Mouse (Mus musculus) liver, postnatal 0 days (tissue): Measurements from ENCODE around the gene Dstn. TPM values are rescaled to one million over a fixed set of nuclear protein-coding genes. Genes with fewer than 3 reads are reported as not detected.

ENCODE experiments used
- ATAC-seq: fragments of 200-750 bp; cut with Nextera tagmentation; 2 replicates; pipeline ENCODE4 v1.8.0; 2017; ENCODE audit warnings: mild to moderate bottlenecking, moderate library complexity
- DNase-seq: peaks from one replicate; pipeline ENCODE4 v3.0.0-alpha.2; 2016
- H3K27ac ChIP-seq: fragments of 300-500 bp; sonication (generic); 2 replicates; pipeline ENCODE4 v1.5.1; 2014; ENCODE audit warnings: antibody characterized with exemption, moderate library complexity, mild to moderate bottlenecking, low read depth
- H3K27me3 ChIP-seq: fragments of 300-500 bp; sonication (generic); 2 replicates; pipeline ENCODE4 v1.6.1; 2014; ENCODE audit warnings: low read length, control low read depth, mixed read lengths; ENCODE audit not compliant: insufficient read depth
- H3K36me3 ChIP-seq: fragments of 300-500 bp; sonication (generic); replicated peaks from 2 replicates; pipeline ENCODE4 v1.6.1; 2014; ENCODE audit warnings: mild to moderate bottlenecking, control low read depth, low read length, moderate library complexity, mixed read lengths; ENCODE audit not compliant: insufficient read depth
- H3K4me1 ChIP-seq: fragments of 300-500 bp; sonication (generic); 2 replicates; pipeline ENCODE4 v1.6.1; 2014; ENCODE audit warnings: antibody characterized with exemption, mild to moderate bottlenecking, control low read depth; ENCODE audit not compliant: insufficient read depth
- H3K4me2 ChIP-seq: fragments of 300-500 bp; sonication (generic); 2 replicates; pipeline ENCODE4 v1.6.1; 2014; ENCODE audit warnings: low read depth, mild to moderate bottlenecking, low read length, moderate library complexity, mixed read lengths
- H3K4me3 ChIP-seq: fragments of 300-500 bp; sonication (generic); 2 replicates; pipeline ENCODE4 v1.5.1; 2014; ENCODE audit warnings: low read depth, low read length
- H3K9ac ChIP-seq: fragments of 300-500 bp; sonication (generic); replicated peaks from 2 replicates; pipeline ENCODE4 v1.6.1; 2014; ENCODE audit warnings: mild to moderate bottlenecking, moderate library complexity
- H3K9me3 ChIP-seq: fragments of 300-500 bp; sonication (generic); 2 replicates; pipeline ENCODE4 v1.6.1; 2016; ENCODE audit warnings: mild to moderate bottlenecking, control low read depth, low read length, mixed read lengths
- CTCF ChIP-seq: sonication (generic); IDR thresholded peaks from 2 replicates; pipeline ENCODE4 v1.5.1; 2016; ENCODE audit warnings: antibody characterized with exemption, low read depth
- EP300 ChIP-seq: IDR thresholded peaks from 2 replicates; pipeline ENCODE4 v1.6.1; 2016; ENCODE audit warnings: antibody characterized with exemption, low read depth, mild to moderate bottlenecking
- WGBS: fragments of 180-500 bp; shearing (Covaris S2); extraction: QIAGEN DNeasy Blood & Tissue Kit; methylation state at CpG from one replicate; pipeline ENCODE4 v1.1.7; 2014; ENCODE audit not compliant: insufficient replicate concordance; 5-methylcytosine and 5-hydroxymethylcytosine counted together
- polyA plus RNA-seq: library from polyadenylated mRNA; unstranded; fragments of >200 nt; fragmentation: Nextera tagmentation; extraction: Ambion mirVana; gene quantifications from 2 replicates; pipeline ENCODE4 v1.2.1, GENCODE M21; 2015

The Dstn gene
- polyA plus RNA-seq, 1 experiment from 2014 or later: 155 TPM

GRCm38 (mm10) chr2:143899470-143900220 lies 15.5 kb upstream of the Dstn start:
- Histone ChIP-seq H3K4me1 (0 out of 2 replicates have a peak, but pooled peaks cover 9% of the 10 kb centered on the region), H3K27ac (no peak overlapping the region)

DNA sequence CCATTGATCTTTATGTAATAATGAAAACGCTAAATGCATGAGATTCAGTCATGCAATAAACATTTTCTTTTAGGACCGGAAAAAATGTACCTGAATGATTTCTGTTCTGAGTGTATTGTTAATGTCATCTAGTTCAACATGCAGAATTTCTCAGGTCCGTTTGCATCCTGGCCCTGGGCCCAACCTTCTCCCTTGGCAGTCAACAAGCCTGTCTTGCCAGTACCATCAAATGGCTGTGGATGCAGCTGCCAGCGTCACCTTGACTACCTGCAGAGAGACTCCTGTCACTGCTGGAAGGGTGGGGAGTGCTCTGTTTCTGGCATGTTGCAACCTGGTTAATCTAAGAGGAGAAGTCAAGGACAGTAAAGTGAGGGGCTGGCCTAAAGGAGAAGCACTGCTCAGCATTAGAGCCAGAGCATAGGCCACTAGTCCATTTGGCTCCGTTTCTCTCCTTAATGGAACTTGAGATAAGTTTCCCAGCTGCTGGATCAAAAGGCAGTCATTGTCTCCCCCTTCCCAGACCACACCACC lies 14.2 kb upstream of the Dstn start:
- no peaks in the 10 kb centered on the region for H3K9me3 ChIP-seq
- no peak overlapping the region for H3K27ac ChIP-seq
- H3K9ac ChIP-seq: no peak overlapping the region
- H3K4me1 ChIP-seq: 0 out of 2 replicates have a peak, but pooled peaks cover 9% of the 10 kb centered on the region
- H3K4me3 ChIP-seq: no peak overlapping the region
- H3K4me2 ChIP-seq: no peak overlapping the region
- 73% methylated on average over 5 of the region's 5 CpGs for WGBS
- no peak for DNase-seq
- H3K27me3 ChIP-seq: no peaks in the 10 kb centered on the region
- TF ChIP-seq EP300: no peak
- no peak for TF ChIP-seq CTCF
- no peaks in the 10 kb centered on the region for H3K36me3 ChIP-seq
- no peak for ATAC-seq

More at GRCm38 (mm10) chr2:143899470-143900220, 15.5 kb upstream of the Dstn start:
- Histone ChIP-seq H3K4me3 (no peak overlapping the region), H3K36me3 (no peaks in the 10 kb centered on the region), H3K27me3 (no peaks in the 10 kb centered on the region), H3K4me2 (no peak overlapping the region), H3K9me3 (no peaks in the 10 kb centered on the region), H3K9ac (no peak overlapping the region)
- DNase-seq (no peak), ATAC-seq (no peak)
- TF ChIP-seq CTCF (no peak), EP300 (no peak)
- 65% methylated on average over 9 of the region's 9 CpGs for WGBS

GRCm38 (mm10) chr2:143903376-143904045 lies 11.6 kb upstream of the Dstn start:
- H3K4me1 ChIP-seq: 0 out of 2 replicates have a peak, but pooled peaks cover 9% of the 10 kb centered on the region
- no peaks in the 10 kb centered on the region for H3K27me3 ChIP-seq
- WGBS: 65% methylated on average over 9 of the region's 9 CpGs
- H3K9me3 ChIP-seq: no peaks in the 10 kb centered on the region
- no peak overlapping the region for H3K27ac ChIP-seq
- no peak overlapping the region for H3K4me2 ChIP-seq
- DNase-seq: no peak
- TF ChIP-seq CTCF (no peak), EP300 (no peak)
- no peak for ATAC-seq
- H3K36me3 ChIP-seq: no peaks in the 10 kb centered on the region
- no peak overlapping the region for H3K9ac ChIP-seq
- H3K4me3 ChIP-seq: no peak overlapping the region

DNA sequence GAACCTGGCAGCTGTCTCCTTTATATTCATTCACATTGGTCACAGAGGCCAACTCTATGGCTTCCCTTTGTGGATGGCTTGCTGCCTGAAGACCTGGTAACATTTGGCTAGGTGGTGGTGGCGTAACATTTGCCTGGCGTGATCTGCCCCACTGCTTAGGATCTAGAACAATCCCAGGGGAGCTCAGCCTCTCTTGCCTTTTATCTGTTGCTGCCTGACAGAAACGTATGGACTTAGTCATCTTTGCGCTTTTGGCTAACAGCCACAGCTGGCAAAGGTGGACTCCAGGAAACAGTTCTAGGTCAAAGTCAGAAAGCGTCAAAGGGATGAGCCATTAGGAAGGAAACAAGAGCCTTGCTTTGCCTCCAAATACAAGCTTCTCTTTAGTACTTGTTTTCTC lies 10.2 kb upstream of the Dstn start:
- DNase-seq (no peak), ATAC-seq (no peak)
- Histone ChIP-seq H3K4me3 (no peak overlapping the region), H3K9me3 (no peaks in the 10 kb centered on the region), H3K27ac (no peak overlapping the region), H3K4me2 (no peak overlapping the region), H3K9ac (no peak overlapping the region), H3K27me3 (no peaks in the 10 kb centered on the region), H3K4me1 (0 out of 2 replicates have a peak, but pooled peaks cover 8% of the 10 kb centered on the region), H3K36me3 (no peaks in the 10 kb centered on the region)
- WGBS: 51% methylated on average over 5 of the region's 5 CpGs
- TF ChIP-seq CTCF: no peak
- TF ChIP-seq EP300: no peak

GRCm38 (mm10) chr2:143909230-143909629 lies 5.9 kb upstream of the Dstn start:
- no peak for TF ChIP-seq CTCF
- H3K27me3 ChIP-seq: no peaks in the 10 kb centered on the region
- no peak for DNase-seq
- 72% methylated on average over 2 of the region's 2 CpGs for WGBS
- H3K36me3 ChIP-seq: no peaks in the 10 kb centered on the region
- H3K4me3 ChIP-seq: no peak overlapping the region
- no peak for ATAC-seq
- peaks cover 2% of the 10 kb centered on the region; the same call in 1 of the 2 replicates for H3K4me1 ChIP-seq
- H3K4me2 ChIP-seq: no peak overlapping the region
- H3K9me3 ChIP-seq: no peaks in the 10 kb centered on the region
- H3K27ac ChIP-seq: no peak overlapping the region
- H3K9ac ChIP-seq: no peak overlapping the region

GRCm38 (mm10) chr2:143912199-143912598 lies 2.9 kb upstream of the Dstn start:
- H3K27me3 ChIP-seq: no peaks in the 10 kb centered on the region
- no peaks in the 10 kb centered on the region for H3K36me3 ChIP-seq
- no peak overlapping the region for H3K4me3 ChIP-seq
- no peak overlapping the region for H3K9ac ChIP-seq
- no peak for TF ChIP-seq CTCF
- TF ChIP-seq EP300: peak; percentile 90
- H3K4me1 ChIP-seq: peaks cover 10% of the 10 kb centered on the region
- ATAC-seq (peak; percentile 2; the same call in 1 of the 2 replicates), DNase-seq (no peak)
- 67% methylated on average over 2 of the region's 2 CpGs for WGBS
- no peak overlapping the region for H3K4me2 ChIP-seq
- no peaks in the 10 kb centered on the region for H3K9me3 ChIP-seq
- H3K27ac ChIP-seq: no peak overlapping the region
